ENCODE assay signal across 7 mouse cellular contexts in the genomic region with DNA sequence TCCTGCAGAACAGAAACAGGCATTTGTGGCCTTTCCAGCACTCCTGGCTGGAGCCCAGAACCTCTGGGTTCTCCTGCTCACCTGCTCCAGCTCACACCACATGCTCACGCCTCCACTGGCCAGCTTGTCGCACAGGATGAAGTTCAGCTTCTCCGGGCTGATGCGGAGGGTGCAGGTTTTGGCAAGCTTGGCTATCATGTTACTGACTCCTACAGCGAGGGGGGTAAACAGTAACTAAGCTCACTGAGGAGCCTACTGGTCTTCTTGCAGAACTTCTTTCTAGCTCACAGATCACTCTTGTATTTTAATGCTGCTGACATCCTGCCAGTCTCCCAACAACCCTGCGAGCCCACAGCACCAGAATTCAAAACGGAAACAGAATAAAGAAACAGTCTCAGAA. TPM values are rescaled to one million over a fixed set of nuclear protein-coding genes. Genes with fewer than 3 reads are reported as not detected.
A peak's percentile ranks its signal among the peaks of the same experiment; 100 is the strongest.
DNase-seq lines count a peak whose midpoint lies in the region; ATAC-seq and TF ChIP-seq lines count a peak whose summit lies in the region.

No protein-coding gene starts in this region.

- H3K27ac ChIP-seq in brown adipose tissue, adult 24 weeks (replicated peaks; ENCODE audit: low read depth, low read length): 0 out of 2 replicates have a peak overlapping the region, but pooled peaks have one; percentile 46
- H3K27ac ChIP-seq in forebrain, embryonic 13.5 days: peak overlapping the region; percentile 82
- peak overlapping the region; percentile 88 for H3K27ac ChIP-seq in intestine, embryonic 16.5 days (ENCODE audit: low read length)
- H3K27ac ChIP-seq in liver, embryonic 14.5 days: peak overlapping the region; percentile 61

- WGBS in forebrain, embryonic 13.5 days: under 1% methylated on average over 7 of the region's 7 CpGs
- 0% methylated on average over 7 of the region's 7 CpGs for WGBS in intestine, embryonic 16.5 days
- 2% methylated on average over 7 of the region's 7 CpGs for WGBS in liver, embryonic 14.5 days (ENCODE audit: insufficient replicate concordance)

- H3K27me3 ChIP-seq in forebrain, embryonic 13.5 days: no peaks in the 10 kb centered on the region
- no peaks in the 10 kb centered on the region for H3K27me3 ChIP-seq in intestine, embryonic 16.5 days (replicated peaks; ENCODE audit: control insufficient read depth, insufficient read depth, low read length)
- no peaks in the 10 kb centered on the region for H3K27me3 ChIP-seq in liver, embryonic 14.5 days (ENCODE audit: control insufficient read depth, insufficient read depth, low read length)

- peak; percentile 21 for DNase-seq in right cerebral cortex, postnatal 4 days
- no peak for DNase-seq in right cerebral cortex, postnatal 25 days
- DNase-seq in liver, embryonic 14.5 days (ENCODE audit: low read depth in 3 of 3, low spot score in 3 of 3): peak in 2 of 3 experiments; percentile 23 to 29

- TF ChIP-seq EP300 in liver, embryonic 14.5 days (IDR thresholded peaks at IDR 0.05; ENCODE audit: low read depth): no peak

- peak; percentile 69 for ATAC-seq in forebrain, embryonic 13.5 days
- peak; percentile 66 for ATAC-seq in intestine, embryonic 16.5 days
- ATAC-seq in liver, embryonic 14.5 days (ENCODE audit: insufficient read depth): peak; percentile 61
- ATAC-seq in neutrophil, adult 5-6 weeks (ENCODE audit: extremely low read depth, insufficient number of reproducible peaks, low FRiP score, poor library complexity, severe bottlenecking): peak; percentile 18; the same call in 1 of the 2 replicates

- no peaks in the 10 kb centered on the region for H3K4me1 ChIP-seq in brown adipose tissue, adult 24 weeks (ENCODE audit: control insufficient read depth, insufficient read depth, insufficient read length, low read length)
- peaks cover 22% of the 10 kb centered on the region for H3K4me1 ChIP-seq in forebrain, embryonic 13.5 days
- peaks cover 5% of the 10 kb centered on the region for H3K4me1 ChIP-seq in intestine, embryonic 16.5 days (ENCODE audit: control insufficient read depth, insufficient read depth, low read length)
- peaks cover 6% of the 10 kb centered on the region in 2 experiments for H3K4me1 ChIP-seq in liver, embryonic 14.5 days (replicated peaks; ENCODE audit: control insufficient read depth in 2 of 2, insufficient read depth in 2 of 2, low read length in 1 of 2)

- no peak for TF ChIP-seq CTCF in liver, embryonic 14.5 days (IDR thresholded peaks at IDR 0.05; ENCODE audit: low read depth)

- peaks cover 11% of the 10 kb centered on the region for H3K36me3 ChIP-seq in forebrain, embryonic 13.5 days (ENCODE audit: poor library complexity, severe bottlenecking)
- H3K36me3 ChIP-seq in intestine, embryonic 16.5 days (ENCODE audit: control insufficient read depth, insufficient read depth, low read length): peaks cover 3% of the 10 kb centered on the region; the same call in 1 of the 2 replicates
- peaks cover 15% of the 10 kb centered on the region for H3K36me3 ChIP-seq in liver, embryonic 14.5 days (replicated peaks; ENCODE audit: control insufficient read depth, insufficient read depth, low read depth)

- H3K9me3 ChIP-seq in forebrain, embryonic 13.5 days (replicated peaks): no peaks in the 10 kb centered on the region
- H3K9me3 ChIP-seq in intestine, embryonic 16.5 days (ENCODE audit: control insufficient read depth, low read length): no peaks in the 10 kb centered on the region
- no peaks in the 10 kb centered on the region for H3K9me3 ChIP-seq in liver, embryonic 14.5 days (ENCODE audit: control insufficient read depth, low read length)

- peak overlapping the region; percentile 74 for H3K4me2 ChIP-seq in forebrain, embryonic 13.5 days
- H3K4me2 ChIP-seq in intestine, embryonic 16.5 days (ENCODE audit: low read depth, low read length): peak overlapping the region; percentile 85
- peak overlapping the region; percentile 89 for H3K4me2 ChIP-seq in liver, embryonic 14.5 days (ENCODE audit: low read depth)

- peak overlapping the region; percentile 66 for H3K4me3 ChIP-seq in brown adipose tissue, adult 24 weeks (ENCODE audit: insufficient read depth, low read depth, low read length)
- H3K4me3 ChIP-seq in forebrain, embryonic 13.5 days: peak overlapping the region; percentile 70
- H3K4me3 ChIP-seq in intestine, embryonic 16.5 days (ENCODE audit: low read length): peak overlapping the region; percentile 87
- peak overlapping the region; percentile 91 to 96 for H3K4me3 ChIP-seq in liver, embryonic 14.5 days (ENCODE audit: insufficient read depth in 1 of 2, low read depth in 2 of 2, low read length in 2 of 2)

- peak overlapping the region; percentile 85 for H3K9ac ChIP-seq in forebrain, embryonic 13.5 days
- H3K9ac ChIP-seq in intestine, embryonic 16.5 days (ENCODE audit: low read depth, low read length): peak overlapping the region; percentile 93
- H3K9ac ChIP-seq in liver, embryonic 14.5 days (replicated peaks): peak overlapping the region; percentile 94

RNA-seq across cellular contexts. Expression of a gene that starts 0.6 kb away (rescaled TPM):
- polyA plus RNA-seq in brown adipose tissue, adult 24 weeks (2012; ENCODE audit: insufficient read depth, insufficient read length, missing spikeins): 2.4 and 3.5 TPM in 2 replicates
- 13.8 and 14.5 TPM in 2 replicates for polyA plus RNA-seq in forebrain, embryonic 13.5 days (2015; fragmentation: Nextera tagmentation; extraction: Ambion mirVana)
- 10.9 and 11.2 TPM in 2 replicates for polyA plus RNA-seq in intestine, embryonic 16.5 days (2015; fragmentation: Nextera tagmentation; extraction: Ambion mirVana)
- 6.7 and 7.8 TPM in 2 replicates for polyA plus RNA-seq in liver, embryonic 14.5 days (2012; rRNA removed)
- 8.8 and 9.6 TPM in 2 replicates for polyA plus RNA-seq in liver, embryonic 14.5 days (2014; fragmentation: Nextera tagmentation; extraction: Ambion mirVana)
- 9.7 and 11.3 TPM in 2 replicates for total RNA-seq in neutrophil, adult 5-6 weeks (2017)

RNA-seq across cellular contexts. Expression of a gene that starts 37.4 kb away (rescaled TPM):
- not detected in 2 replicates for polyA plus RNA-seq in brown adipose tissue, adult 24 weeks (2012; ENCODE audit: insufficient read depth, insufficient read length, missing spikeins)
- polyA plus RNA-seq in forebrain, embryonic 13.5 days (2015; fragmentation: Nextera tagmentation; extraction: Ambion mirVana): 0.04 and 0.09 TPM in 2 replicates
- polyA plus RNA-seq in intestine, embryonic 16.5 days (2015; fragmentation: Nextera tagmentation; extraction: Ambion mirVana): 0.05 and 0.07 TPM in 2 replicates
- polyA plus RNA-seq in liver, embryonic 14.5 days (2012; rRNA removed): 0.22 and 0.23 TPM in 2 replicates
- 0.08 and 0.11 TPM in 2 replicates for polyA plus RNA-seq in liver, embryonic 14.5 days (2014; fragmentation: Nextera tagmentation; extraction: Ambion mirVana)
- total RNA-seq in neutrophil, adult 5-6 weeks (2017): not detected in 2 replicates

RNA-seq across cellular contexts. Expression of a gene that starts 38.0 kb away (rescaled TPM):
- polyA plus RNA-seq in brown adipose tissue, adult 24 weeks (2012; ENCODE audit: insufficient read depth, insufficient read length, missing spikeins): 0.71 and 1.1 TPM in 2 replicates
- 0.75 and 0.93 TPM in 2 replicates for polyA plus RNA-seq in forebrain, embryonic 13.5 days (2015; fragmentation: Nextera tagmentation; extraction: Ambion mirVana)
- 0.59 and 0.86 TPM in 2 replicates for polyA plus RNA-seq in intestine, embryonic 16.5 days (2015; fragmentation: Nextera tagmentation; extraction: Ambion mirVana)
- polyA plus RNA-seq in liver, embryonic 14.5 days (2012; rRNA removed): 0.04 and 0.10 TPM in 2 replicates
- 0.09 TPM in 2 replicates for polyA plus RNA-seq in liver, embryonic 14.5 days (2014; fragmentation: Nextera tagmentation; extraction: Ambion mirVana)
- total RNA-seq in neutrophil, adult 5-6 weeks (2017): 0.23 and 0.37 TPM in 2 replicates

RNA-seq across cellular contexts. Expression of a gene that starts 38.4 kb away (rescaled TPM):
- not detected in 2 replicates for polyA plus RNA-seq in brown adipose tissue, adult 24 weeks (2012; ENCODE audit: insufficient read depth, insufficient read length, missing spikeins)
- not detected in 2 replicates for polyA plus RNA-seq in forebrain, embryonic 13.5 days (2015; fragmentation: Nextera tagmentation; extraction: Ambion mirVana)
- 0.18 and 0.45 TPM in 2 replicates for polyA plus RNA-seq in intestine, embryonic 16.5 days (2015; fragmentation: Nextera tagmentation; extraction: Ambion mirVana)
- polyA plus RNA-seq in liver, embryonic 14.5 days (2012; rRNA removed): not detected in 2 replicates
- not detected in 2 replicates for polyA plus RNA-seq in liver, embryonic 14.5 days (2014; fragmentation: Nextera tagmentation; extraction: Ambion mirVana)
- not detected in 2 replicates for total RNA-seq in neutrophil, adult 5-6 weeks (2017)

Comparison
In these comparisons a context has a peak if more than half of its experiments do, and no peak if none do; other contexts are left out.
1. ATAC-seq: peak in every context shown above with its lines; median percentile 69 in forebrain, embryonic 13.5 days; 66 in intestine, embryonic 16.5 days; 61 in liver, embryonic 14.5 days; 18 in neutrophil, adult 5-6 weeks.